Mouse (Mus musculus): ENCODE measurements at regions not wholly inside any gene's neighbourhood (a gene's known extent, or its start where the extent isn't known, plus 50 kb on each side); places are given as distances from the start of the nearest gene placed in this dataset.

DNA sequence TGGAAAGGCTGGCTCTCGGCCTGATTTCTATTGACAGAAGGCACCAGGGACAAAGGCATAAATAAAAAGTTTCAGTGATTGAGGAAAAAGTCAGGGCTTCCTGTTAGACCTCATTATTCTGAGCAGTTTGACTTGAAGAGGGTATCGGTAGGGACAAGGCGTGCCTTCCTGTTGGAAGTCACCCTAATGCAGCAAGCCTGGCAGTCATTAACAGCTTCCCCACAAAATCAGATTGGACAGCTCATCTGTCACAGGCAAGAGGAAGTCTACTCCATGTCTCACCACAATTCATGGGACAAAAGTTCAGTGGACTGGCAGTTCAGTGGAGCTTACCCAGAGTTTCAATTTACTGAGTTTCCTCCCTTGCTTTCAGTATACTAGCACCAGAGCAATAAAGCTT, 715.5 kb downstream of the Fam181b start:
- DNase-seq (ENCODE audit: extremely low spot score in 1 of 2, low spot score in 1 of 2) = no peak

DNA sequence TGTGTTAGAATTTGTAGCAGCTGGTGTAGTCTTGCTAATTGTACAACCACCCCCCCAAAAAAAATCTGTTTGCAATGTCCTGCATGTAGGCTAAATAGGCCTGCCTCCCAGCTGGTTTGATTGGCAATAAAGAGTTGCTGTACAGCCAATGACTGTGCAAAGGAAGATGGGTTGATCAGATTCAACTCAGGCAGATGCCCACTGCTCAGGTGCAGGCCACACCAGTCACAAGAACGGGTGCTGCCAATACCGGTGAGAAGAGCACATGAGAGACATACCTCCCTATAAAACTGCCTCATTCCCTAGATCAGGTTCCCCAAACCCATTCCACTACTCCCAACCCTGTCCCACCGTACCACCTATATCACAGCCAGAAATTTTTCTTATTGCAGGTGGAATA, 756.0 kb downstream of the Fam181b start:
- DNase-seq (ENCODE audit: extremely low spot score in 1 of 2, low spot score in 1 of 2) = no peak

DNA sequence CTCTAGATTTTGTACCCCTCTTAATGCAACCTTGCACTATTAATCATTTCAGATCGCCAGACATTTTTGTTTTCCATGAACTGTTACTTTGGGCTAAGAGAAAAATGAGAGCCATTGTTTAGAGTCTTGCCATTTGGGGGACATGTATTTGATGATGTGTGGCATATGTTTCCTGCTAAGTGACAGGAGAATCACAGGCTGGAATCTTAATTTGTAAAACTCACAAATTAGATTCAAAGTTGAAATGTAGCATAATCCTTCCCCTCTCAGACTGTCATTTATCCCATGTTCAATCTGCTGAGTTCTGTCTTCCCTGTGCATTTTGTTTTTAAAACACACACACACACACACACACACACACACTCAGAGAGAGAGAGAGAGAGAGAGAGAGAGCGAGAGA, 756.5 kb downstream of the Fam181b start:
- DNase-seq (ENCODE audit: extremely low spot score in 1 of 2, low spot score in 1 of 2) = no peak

DNA sequence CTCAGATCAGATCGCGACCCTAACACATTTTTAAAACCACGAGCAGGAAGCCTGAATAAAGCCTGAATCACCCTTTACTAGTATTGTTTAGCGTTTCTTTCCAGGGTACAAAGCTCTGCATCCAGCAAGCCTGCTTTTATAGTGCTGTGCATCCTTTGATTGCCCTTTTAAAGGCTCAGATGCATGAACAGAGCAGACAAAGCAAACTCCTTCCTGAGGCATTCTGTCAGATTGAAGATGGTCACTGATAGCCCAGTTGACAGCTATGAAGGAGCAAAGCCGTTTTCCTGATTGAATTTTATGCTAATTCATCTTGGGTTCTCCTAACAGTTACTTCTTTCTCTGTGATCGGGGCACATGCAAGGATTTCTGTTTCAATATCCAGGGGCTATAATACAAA, 775.4 kb downstream of the Fam181b start:
- no peak for DNase-seq (ENCODE audit: extremely low spot score in 1 of 2, low spot score in 1 of 2)

DNA sequence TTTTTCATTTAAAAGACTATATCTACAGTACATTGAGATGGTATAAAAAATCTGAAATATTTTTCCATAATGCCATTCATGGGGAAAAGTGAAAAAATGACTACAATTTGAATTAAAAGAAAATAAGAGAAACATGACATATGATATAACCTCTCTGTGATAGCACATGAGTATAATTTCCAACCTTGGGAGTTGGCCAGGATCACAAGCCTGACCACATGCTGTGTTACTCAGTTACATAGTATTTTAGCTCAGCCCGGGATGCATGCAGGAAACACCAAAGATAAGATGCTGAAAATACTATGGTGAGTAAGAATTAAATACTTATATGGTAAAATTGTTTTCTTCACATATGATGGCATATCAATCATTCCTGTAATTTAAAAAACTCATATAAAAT, 814.0 kb downstream of the Fam181b start:
- DNase-seq (ENCODE audit: extremely low spot score in 1 of 2, low spot score in 1 of 2) = no peak

DNA sequence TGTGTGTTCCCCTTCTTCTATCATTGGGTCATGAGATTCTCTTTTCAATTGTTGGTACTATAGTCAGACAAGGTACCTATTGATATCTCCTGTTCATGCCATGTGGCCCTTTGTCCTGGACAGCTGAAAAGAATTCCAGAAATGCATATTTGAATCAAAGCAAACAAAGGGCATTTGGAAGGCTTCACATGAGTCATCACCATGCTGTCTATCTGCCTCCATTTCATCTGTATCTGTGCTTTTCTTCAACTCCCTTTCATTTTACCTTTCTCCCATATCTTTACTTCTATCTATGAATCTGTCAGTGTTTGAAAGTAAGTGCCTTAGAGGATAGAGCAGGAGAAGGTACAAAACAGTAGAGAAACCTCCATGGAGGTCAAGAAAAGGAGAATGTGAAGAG, 817.3 kb downstream of the Fam181b start:
- DNase-seq (ENCODE audit: extremely low spot score in 1 of 2, low spot score in 1 of 2) = no peak

DNA sequence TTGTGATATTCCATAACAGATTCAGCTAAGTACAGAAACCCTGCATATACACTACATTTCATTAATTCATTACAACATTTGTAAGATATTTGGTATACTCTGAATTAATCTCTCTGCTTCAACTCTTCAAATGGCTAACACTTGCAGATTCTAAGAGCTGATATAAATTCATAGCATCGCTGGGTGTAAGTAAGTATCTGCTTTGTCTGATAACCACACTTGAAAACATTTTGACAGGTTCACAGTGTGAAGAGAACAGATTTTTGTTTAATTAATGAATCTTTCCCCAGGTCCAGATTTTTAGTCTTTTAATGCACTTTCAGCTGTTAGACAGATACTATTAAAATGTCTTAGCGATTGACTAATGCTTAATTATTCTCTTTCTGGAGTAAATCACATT, 823.1 kb downstream of the Fam181b start:
- DNase-seq (ENCODE audit: extremely low spot score in 1 of 2, low spot score in 1 of 2) = no peak

DNA sequence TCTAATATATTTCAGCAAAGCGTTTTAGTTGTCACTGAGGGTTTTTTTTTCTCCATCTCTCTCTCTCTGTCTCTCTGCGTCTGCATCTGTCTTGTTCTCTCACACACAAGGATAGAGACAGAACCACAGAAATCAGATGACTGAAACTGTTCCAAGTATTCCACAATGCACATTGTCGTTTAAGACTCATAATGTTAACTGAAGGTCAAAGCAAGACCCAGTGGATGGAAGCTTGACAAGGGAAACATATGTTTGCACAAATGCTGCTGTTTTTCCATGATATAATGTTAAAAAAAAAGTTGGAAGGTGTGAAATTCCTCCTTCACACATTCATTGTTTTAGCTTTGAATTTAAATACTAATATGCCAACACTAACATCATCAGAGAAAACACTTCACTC, 857.3 kb downstream of the Fam181b start:
- DNase-seq (ENCODE audit: extremely low spot score in 1 of 2, low spot score in 1 of 2) = no peak

DNA sequence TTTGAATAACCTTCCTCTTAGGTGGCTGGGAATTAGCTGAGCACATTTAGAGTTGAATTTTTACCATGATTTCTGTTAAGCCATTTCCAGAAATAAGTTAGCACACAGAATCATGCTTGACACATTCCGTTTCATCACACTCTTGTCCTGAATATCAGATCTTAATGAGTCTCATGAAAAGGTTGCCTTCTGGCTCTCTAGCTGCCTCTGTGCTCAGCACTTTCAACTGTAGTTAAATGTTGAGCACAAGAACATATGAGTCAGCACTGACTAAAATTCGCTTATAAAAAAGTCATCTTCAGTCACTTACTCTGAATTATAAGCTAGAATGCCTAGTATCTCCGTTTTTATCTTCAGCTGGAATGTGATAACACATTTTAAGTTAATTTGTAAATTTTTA, 902.4 kb downstream of the Fam181b start:
- DNase-seq (ENCODE audit: extremely low spot score in 1 of 2, low spot score in 1 of 2) = peak; percentile 4 to 21

- DNase-seq (ENCODE audit: extremely low spot score in 1 of 2, low spot score in 1 of 2) = no peak
Measured at GRCm38 (mm10) chr7:94002780-94003179, 923.1 kb downstream of the Fam181b start.

GRCm38 (mm10) chr7:94042466-94043030, 962.9 kb downstream of the Fam181b start:
- peak; percentile 2 to 17 for DNase-seq (ENCODE audit: extremely low spot score in 1 of 2, low spot score in 1 of 2)

- DNase-seq (ENCODE audit: extremely low spot score in 1 of 2, low spot score in 1 of 2) = peak in 1 of 2 experiments; percentile 21
Measured at GRCm38 (mm10) chr7:94045428-94045827, 965.8 kb downstream of the Fam181b start.

GRCm38 (mm10) chr7:94046029-94046428, 966.4 kb downstream of the Fam181b start:
- no peak for DNase-seq (ENCODE audit: extremely low spot score in 1 of 2, low spot score in 1 of 2)

- DNase-seq (ENCODE audit: extremely low spot score in 1 of 2, low spot score in 1 of 2) = no peak
Measured at GRCm38 (mm10) chr7:94061814-94062545, 982.3 kb downstream of the Fam181b start.

All from frontal cortex, adult 2 months (tissue).